Mouse (Mus musculus) limb, embryonic 15.5 days (tissue): ENCODE measurements around the gene Tagln. TPM values are rescaled to one million over a fixed set of nuclear protein-coding genes. Genes with fewer than 3 reads are reported as not detected.
A peak's percentile ranks its signal among the peaks of the same experiment; 100 is the strongest.

Source experiments
- ATAC-seq: fragments of 200-750 bp; cut with Nextera tagmentation; 2 replicates; pipeline ENCODE4 v1.8.0; 2017; ENCODE audit warnings: low read depth, moderate TSS enrichment; ENCODE audit not compliant: insufficient number of reproducible peaks, low FRiP score, low TSS enrichment
- H3K27ac ChIP-seq: fragments of 300-500 bp; sonication (generic); 2 replicates; pipeline ENCODE4 v1.5.1; 2015; ENCODE audit warnings: moderate library complexity, mild to moderate bottlenecking, inconsistent platforms
- H3K27me3 ChIP-seq: fragments of 300-500 bp; sonication (generic); 2 replicates; pipeline ENCODE4 v1.6.1; 2015; ENCODE audit warnings: inconsistent platforms
- H3K36me3 ChIP-seq: fragments of 300-500 bp; sonication (generic); 2 replicates; pipeline ENCODE4 v1.6.1; 2015; ENCODE audit warnings: inconsistent platforms
- H3K4me1 ChIP-seq: fragments of 300-500 bp; sonication (generic); 2 replicates; pipeline ENCODE4 v1.6.1; 2015; ENCODE audit warnings: inconsistent platforms
- H3K4me2 ChIP-seq: fragments of 300-500 bp; sonication (generic); 2 replicates; pipeline ENCODE4 v1.6.1; 2015; ENCODE audit warnings: mild to moderate bottlenecking, inconsistent platforms
- H3K4me3 ChIP-seq: fragments of 300-500 bp; sonication (generic); 2 replicates; pipeline ENCODE4 v1.5.1; 2015; ENCODE audit warnings: mild to moderate bottlenecking, inconsistent platforms
- H3K9ac ChIP-seq: fragments of 300-500 bp; sonication (generic); 2 replicates; pipeline ENCODE4 v1.6.1; 2015; ENCODE audit warnings: inconsistent platforms
- H3K9me3 ChIP-seq: fragments of 300-500 bp; sonication (generic); 2 replicates; pipeline ENCODE4 v1.6.1; 2016; ENCODE audit warnings: inconsistent platforms
- WGBS: fragments of 180-500 bp; shearing (Covaris S2); methylation state at CpG from one replicate; pipeline ENCODE4 v1.1.7; 2015; 5-methylcytosine and 5-hydroxymethylcytosine counted together
- polyA plus RNA-seq: library from polyadenylated mRNA; unstranded; fragments of >200 nt; fragmentation: Nextera tagmentation; extraction: Ambion mirVana; gene quantifications from 2 replicates; pipeline ENCODE4 v1.2.1, GENCODE M21; 2015

The Tagln gene
- polyA plus RNA-seq, 1 experiment from 2014 or later: 26.6 TPM

- Histone ChIP-seq H3K9ac (no peak overlapping the region), H3K4me1 (peaks cover 18% of the 10 kb centered on the region), H3K4me3 (no peak overlapping the region), H3K4me2 (no peak overlapping the region), H3K36me3 (peaks cover 41% of the 10 kb centered on the region), H3K27ac (no peak overlapping the region; the same call in 1 of the 2 replicates), H3K27me3 (no peaks in the 10 kb centered on the region), H3K9me3 (no peaks in the 10 kb centered on the region)
- no peak for ATAC-seq
- WGBS: 75% methylated on average over 1 of the region's 1 CpGs
Measured at GRCm38 (mm10) chr9:45931958-45932357, 3.9 kb downstream of the Tagln start.

GRCm38 (mm10) chr9:45929285-45929684 is 6.6 kb downstream of the Tagln start:
- Histone ChIP-seq H3K9ac (no peak overlapping the region), H3K27me3 (no peaks in the 10 kb centered on the region), H3K4me3 (no peak overlapping the region), H3K4me2 (no peak overlapping the region), H3K9me3 (no peaks in the 10 kb centered on the region), H3K27ac (no peak overlapping the region), H3K36me3 (peaks cover 61% of the 10 kb centered on the region), H3K4me1 (peaks cover 9% of the 10 kb centered on the region; the same call in 1 of the 2 replicates)
- no peak for ATAC-seq
- 89% methylated on average over 5 of the region's 5 CpGs for WGBS

- H3K9ac ChIP-seq: no peak overlapping the region
- no peak overlapping the region for H3K27ac ChIP-seq
- WGBS: 50% methylated on average over 1 of the region's 1 CpGs
- no peak overlapping the region for H3K4me2 ChIP-seq
- peaks cover 87% of the 10 kb centered on the region for H3K36me3 ChIP-seq
- H3K9me3 ChIP-seq: no peaks in the 10 kb centered on the region
- H3K4me3 ChIP-seq: no peak overlapping the region
- ATAC-seq: no peak
- 0 out of 2 replicates have a peak, but pooled peaks cover 2% of the 10 kb centered on the region for H3K4me1 ChIP-seq
- no peaks in the 10 kb centered on the region for H3K27me3 ChIP-seq
Measured at GRCm38 (mm10) chr9:45919895-45920294, 16.0 kb downstream of the Tagln start.

GRCm38 (mm10) chr9:45917041-45917934 is 18.6 kb downstream of the Tagln start:
- WGBS: 79% methylated on average over 5 of the region's 5 CpGs
- no peak overlapping the region for H3K9ac ChIP-seq
- H3K4me2 ChIP-seq: no peak overlapping the region
- H3K4me1 ChIP-seq: 0 out of 2 replicates have a peak, but pooled peaks cover 2% of the 10 kb centered on the region
- ATAC-seq: no peak
- no peak overlapping the region for H3K27ac ChIP-seq
- peaks cover 94% of the 10 kb centered on the region for H3K36me3 ChIP-seq
- H3K9me3 ChIP-seq: no peaks in the 10 kb centered on the region
- no peak overlapping the region for H3K4me3 ChIP-seq
- H3K27me3 ChIP-seq: no peaks in the 10 kb centered on the region

GRCm38 (mm10) chr9:45915659-45916058 is 20.2 kb downstream of the Tagln start:
- no peak overlapping the region for H3K27ac ChIP-seq
- H3K4me1 ChIP-seq: 0 out of 2 replicates have a peak, but pooled peaks cover 2% of the 10 kb centered on the region
- ATAC-seq: no peak
- H3K9me3 ChIP-seq: no peaks in the 10 kb centered on the region
- H3K9ac ChIP-seq: no peak overlapping the region
- H3K36me3 ChIP-seq: peaks cover 96% of the 10 kb centered on the region
- no peaks in the 10 kb centered on the region for H3K27me3 ChIP-seq
- whole genome bisulfite sequencing: 95% methylated on average over 2 of the region's 2 CpGs
- H3K4me2 ChIP-seq: no peak overlapping the region
- H3K4me3 ChIP-seq: no peak overlapping the region

GRCm38 (mm10) chr9:45911673-45912072 is 24.2 kb downstream of the Tagln start:
- H3K9me3 ChIP-seq: no peaks in the 10 kb centered on the region
- no peak overlapping the region for H3K9ac ChIP-seq
- no peak for ATAC-seq
- H3K36me3 ChIP-seq: peaks cover 79% of the 10 kb centered on the region
- no peak overlapping the region for H3K4me2 ChIP-seq
- no peaks in the 10 kb centered on the region for H3K27me3 ChIP-seq
- no peak overlapping the region for H3K4me3 ChIP-seq
- H3K27ac ChIP-seq: no peak overlapping the region
- WGBS: 76% methylated on average over 1 of the region's 1 CpGs
- peaks cover 9% of the 10 kb centered on the region for H3K4me1 ChIP-seq

GRCm38 (mm10) chr9:45910995-45911394 is 24.9 kb downstream of the Tagln start:
- H3K9ac ChIP-seq: no peak overlapping the region
- WGBS: 85% methylated on average over 3 of the region's 3 CpGs
- no peak overlapping the region for H3K27ac ChIP-seq
- no peak overlapping the region for H3K4me3 ChIP-seq
- no peak for ATAC-seq
- H3K4me2 ChIP-seq: no peak overlapping the region
- no peaks in the 10 kb centered on the region for H3K27me3 ChIP-seq
- peaks cover 9% of the 10 kb centered on the region for H3K4me1 ChIP-seq
- H3K9me3 ChIP-seq: no peaks in the 10 kb centered on the region
- peaks cover 73% of the 10 kb centered on the region for H3K36me3 ChIP-seq

GRCm38 (mm10) chr9:45907078-45907428 is 28.8 kb downstream of the Tagln start:
- H3K4me2 ChIP-seq: peak overlapping the region; percentile 75
- peak overlapping the region; percentile 95 for H3K27ac ChIP-seq
- peak overlapping the region; percentile 90 for H3K9ac ChIP-seq
- no peaks in the 10 kb centered on the region for H3K9me3 ChIP-seq
- 2% methylated on average over 19 of the region's 19 CpGs for WGBS
- peak overlapping the region; percentile 83 for H3K4me3 ChIP-seq
- no peaks in the 10 kb centered on the region for H3K27me3 ChIP-seq
- H3K36me3 ChIP-seq: peaks cover 40% of the 10 kb centered on the region
- peak; percentile 7; the same call in 1 of the 2 replicates for ATAC-seq
- peaks cover 21% of the 10 kb centered on the region for H3K4me1 ChIP-seq

- peaks cover 21% of the 10 kb centered on the region for H3K4me1 ChIP-seq
- peak; percentile 87 for ATAC-seq
- H3K9me3 ChIP-seq: no peaks in the 10 kb centered on the region
- peak within 1 kb of the TSS; percentile 90 for H3K9ac ChIP-seq
- peak within 1 kb of the TSS; percentile 95 for H3K27ac ChIP-seq
- no peaks in the 10 kb centered on the region for H3K27me3 ChIP-seq
- peak within 1 kb of the TSS; percentile 83 for H3K4me3 ChIP-seq
- peak within 1 kb of the TSS; percentile 75 for H3K4me2 ChIP-seq
- under 1% methylated on average over 69 of the region's 80 CpGs for WGBS
- H3K36me3 ChIP-seq: peaks cover 40% of the 10 kb centered on the region
Measured at GRCm38 (mm10) chr9:45906355-45907077, 29.3 kb downstream of the Tagln start, which contains the start of the genes Pcsk7 and Rnf214. TSS of gene Pcsk7 (plus strand) at chr9:45906497. TSS of gene Rnf214 (minus strand) at chr9:45906911.

- peak overlapping the region; percentile 83 for H3K4me3 ChIP-seq
- peak overlapping the region; percentile 75 for H3K4me2 ChIP-seq
- peaks cover 34% of the 10 kb centered on the region for H3K36me3 ChIP-seq
- peaks cover 21% of the 10 kb centered on the region for H3K4me1 ChIP-seq
- no peaks in the 10 kb centered on the region for H3K27me3 ChIP-seq
- peak overlapping the region; percentile 95 for H3K27ac ChIP-seq
- ATAC-seq: peak; percentile 42
- H3K9ac ChIP-seq: peak overlapping the region; percentile 90
- WGBS: under 1% methylated on average over 20 of the region's 27 CpGs
- no peaks in the 10 kb centered on the region for H3K9me3 ChIP-seq
Measured at GRCm38 (mm10) chr9:45905811-45906237, 30.0 kb downstream of the Tagln start.

- Histone ChIP-seq H3K36me3 (peaks cover 27% of the 10 kb centered on the region), H3K27me3 (no peaks in the 10 kb centered on the region), H3K4me2 (peak overlapping the region; percentile 75), H3K9me3 (no peaks in the 10 kb centered on the region), H3K4me1 (peaks cover 21% of the 10 kb centered on the region), H3K4me3 (peak overlapping the region; percentile 83), H3K9ac (no peak overlapping the region; the same call in 1 of the 2 replicates), H3K27ac (no peak overlapping the region)
- ATAC-seq: no peak
- WGBS: 38% methylated on average over 4 of the region's 4 CpGs
Measured at GRCm38 (mm10) chr9:45905196-45905595, 30.7 kb downstream of the Tagln start.

- Histone ChIP-seq H3K4me1 (no peaks in the 10 kb centered on the region), H3K4me3 (no peak overlapping the region), H3K4me2 (no peak overlapping the region), H3K36me3 (peaks cover 85% of the 10 kb centered on the region), H3K9me3 (no peaks in the 10 kb centered on the region), H3K9ac (no peak overlapping the region), H3K27me3 (no peaks in the 10 kb centered on the region), H3K27ac (no peak overlapping the region)
- no peak for ATAC-seq
Measured at GRCm38 (mm10) chr9:45893681-45894080, 42.2 kb downstream of the Tagln start.
